Mouse (Mus musculus) testis, adult 2 months (tissue): ENCODE measurements around the gene Filip1l.

Source experiments
- CTCF ChIP-seq: fragments of 200-500 bp; IDR thresholded peaks from 2 replicates; pipeline ENCODE4 v1.5.1; 2012; ENCODE audit warnings: low read depth, mild to moderate bottlenecking, inconsistent platforms, low read length, moderate library complexity; ENCODE audit not compliant: control insufficient read depth, insufficient read depth, insufficient replicate concordance
- POLR2A ChIP-seq: fragments of 200-500 bp; IDR thresholded peaks from 2 replicates; pipeline ENCODE4 v1.6.1; 2012; ENCODE audit warnings: low read depth, mild to moderate bottlenecking, inconsistent platforms, low read length, moderate library complexity; ENCODE audit not compliant: control insufficient read depth

- no peak for TF ChIP-seq CTCF
- TF ChIP-seq POLR2A: no peak
Measured at GRCm38 (mm10) chr16:57360785-57361184, 7.9 kb downstream of the Filip1l start.
